Mouse (Mus musculus): ENCODE data around the gene Mpig6b. TPM values are rescaled to one million over a fixed set of nuclear protein-coding genes. Genes with fewer than 3 reads are reported as not detected.

The Mpig6b gene
- polyA plus RNA-seq, 1 experiment = not detected

GRCm38 (mm10) chr17:35094475-35095365 lies 28.7 kb upstream of the Mpig6b start:
- Histone ChIP-seq H3K4me3 (ENCODE audit: insufficient read depth, low read depth, low read length) (no peak overlapping the region), H3K27ac (replicated peaks; ENCODE audit: low read depth, low read length) (no peak overlapping the region), H3K4me1 (ENCODE audit: control insufficient read depth, insufficient read depth, insufficient read length, low read length) (no peaks in the 10 kb centered on the region; the same call in 1 of the 2 replicates)

- Histone ChIP-seq H3K4me3 (ENCODE audit: insufficient read depth, low read depth, low read length) (no peak overlapping the region), H3K27ac (replicated peaks; ENCODE audit: low read depth, low read length) (no peak overlapping the region), H3K4me1 (ENCODE audit: control insufficient read depth, insufficient read depth, insufficient read length, low read length) (no peaks in the 10 kb centered on the region; the same call in 1 of the 2 replicates)
Measured at GRCm38 (mm10) chr17:35092403-35093198, 26.6 kb upstream of the Mpig6b start.

DNA sequence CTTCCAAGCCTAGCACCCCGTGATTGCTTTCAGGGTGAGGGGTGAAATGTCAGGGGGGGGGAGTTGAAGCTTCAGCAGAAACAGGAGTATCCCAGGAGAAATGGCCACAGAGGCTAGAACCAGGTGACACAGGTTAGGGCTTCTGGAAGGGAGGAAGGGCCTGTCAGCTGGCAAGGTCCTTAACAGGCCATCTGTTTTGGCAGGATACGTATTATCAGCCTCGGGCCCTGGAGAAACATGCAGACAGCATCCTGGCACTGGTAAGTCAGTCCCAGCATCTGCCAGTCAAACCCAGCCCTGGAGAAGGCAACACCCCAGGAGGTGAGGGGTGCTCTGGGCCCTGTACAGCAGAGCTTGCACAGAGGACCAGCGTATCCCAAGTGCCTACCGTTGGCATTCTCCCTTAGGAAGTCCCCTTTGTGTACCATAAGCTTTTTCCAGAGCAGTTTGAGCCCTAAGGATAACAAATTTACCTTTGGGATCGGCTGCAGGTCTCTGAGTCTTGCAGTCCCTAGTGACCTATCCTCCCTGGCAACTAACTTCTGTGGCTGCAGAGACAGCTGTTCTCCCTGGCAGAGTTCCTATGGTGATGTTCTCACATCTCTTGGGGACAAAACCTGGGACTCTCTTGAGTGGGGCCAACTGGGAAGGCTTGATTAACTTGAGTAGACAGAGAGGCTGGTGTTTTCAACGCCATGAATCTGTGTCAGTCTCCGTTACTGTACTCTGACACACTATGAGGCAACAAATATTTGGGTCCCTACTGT lies 24.4 kb upstream of the Mpig6b start:
- no peaks in the 10 kb centered on the region; the same call in 1 of the 2 replicates for H3K4me1 ChIP-seq (ENCODE audit: control insufficient read depth, insufficient read depth, insufficient read length, low read length)
- peak overlapping the region; percentile 85 for H3K4me3 ChIP-seq (ENCODE audit: insufficient read depth, low read depth, low read length)
- peak overlapping the region; percentile 98 for H3K27ac ChIP-seq (replicated peaks; ENCODE audit: low read depth, low read length)

DNA sequence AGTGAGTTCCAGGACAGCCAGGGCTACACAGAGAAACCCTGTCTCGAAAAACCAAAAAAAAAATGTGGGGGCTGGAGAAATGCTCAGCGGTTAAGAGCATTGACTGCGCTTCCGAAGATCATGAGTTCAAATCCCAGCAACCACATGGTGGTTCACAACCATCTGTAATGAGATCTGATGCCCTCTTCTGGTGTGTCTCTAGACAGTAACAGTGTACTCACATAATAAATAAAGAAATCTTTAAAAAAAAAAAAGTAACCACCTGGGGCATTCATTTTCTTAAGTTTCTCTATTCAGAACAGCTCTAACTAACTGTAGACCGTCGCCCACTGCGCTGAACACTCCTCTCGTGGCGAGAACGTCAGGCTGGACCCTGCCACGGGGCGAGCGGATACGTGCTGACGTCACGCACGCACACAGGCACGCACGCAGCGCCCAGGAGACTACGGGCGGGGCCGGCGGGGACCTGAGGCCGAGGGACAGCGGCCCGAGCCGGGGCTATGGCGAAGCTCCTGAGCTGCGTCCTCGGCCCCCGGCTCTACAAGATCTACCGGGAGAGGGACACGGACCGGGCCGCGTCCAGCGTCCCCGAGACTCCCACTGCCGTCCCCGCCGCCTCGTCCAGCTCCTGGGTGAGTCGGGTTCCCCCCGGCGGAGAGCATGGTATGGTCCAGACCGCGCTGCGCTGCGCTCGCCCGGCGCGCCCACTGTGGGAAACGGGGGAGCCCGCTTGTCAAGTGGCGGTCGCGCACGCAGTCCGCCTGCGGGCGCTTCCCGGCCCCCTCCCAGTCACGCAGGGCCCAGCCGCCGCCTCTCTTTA lies 23.1 kb upstream of the Mpig6b start, which contains the start of gene Abhd16a:
Gene Abhd16a, plus strand, starts transcription at position 439 of the 820 bp plus-strand sequence.
- peak within 1 kb of the TSS; percentile 85 for H3K4me3 ChIP-seq (ENCODE audit: insufficient read depth, low read depth, low read length)
- H3K27ac ChIP-seq (replicated peaks; ENCODE audit: low read depth, low read length) = peak within 1 kb of the TSS; percentile 98
- no peaks in the 10 kb centered on the region; the same call in 1 of the 2 replicates for H3K4me1 ChIP-seq (ENCODE audit: control insufficient read depth, insufficient read depth, insufficient read length, low read length)

GRCm38 (mm10) chr17:35088151-35088550 lies 22.2 kb upstream of the Mpig6b start:
- Histone ChIP-seq H3K4me3 (ENCODE audit: insufficient read depth, low read depth, low read length) (no peak overlapping the region), H3K27ac (replicated peaks; ENCODE audit: low read depth, low read length) (no peak overlapping the region), H3K4me1 (ENCODE audit: control insufficient read depth, insufficient read depth, insufficient read length, low read length) (no peaks in the 10 kb centered on the region; the same call in 1 of the 2 replicates)

DNA sequence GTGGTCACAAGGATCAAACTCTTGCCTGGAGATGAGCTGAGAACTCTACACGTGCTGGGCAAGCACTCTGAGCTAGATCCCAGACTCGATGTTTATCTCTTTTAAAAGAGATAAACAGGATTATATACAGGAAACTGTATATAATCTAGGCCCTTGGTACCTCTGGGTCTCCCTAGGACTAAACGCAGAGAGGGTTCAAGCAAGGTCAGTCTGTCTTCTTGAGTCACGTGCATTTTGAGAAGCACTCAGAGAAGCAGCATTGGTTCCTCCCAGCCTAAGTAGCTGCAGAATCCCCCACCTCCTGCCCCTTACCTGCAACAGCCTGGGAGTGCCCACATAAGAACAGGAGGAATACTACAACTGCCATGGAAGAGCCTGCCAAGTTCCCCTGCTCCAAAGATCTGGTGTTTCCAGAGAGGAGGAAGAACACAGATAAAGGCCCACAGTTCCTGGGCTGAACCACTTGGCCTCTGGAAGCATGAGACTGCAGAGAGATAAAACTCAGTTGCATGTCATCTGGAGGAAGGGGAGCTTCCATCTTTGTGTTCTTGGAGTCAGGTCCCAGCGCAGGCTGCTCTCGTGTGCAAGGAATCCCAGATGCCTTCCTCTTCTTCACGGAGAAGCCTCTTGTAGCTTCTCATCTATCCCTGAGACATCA lies 19.4 kb upstream of the Mpig6b start, which contains the start of gene Ly6g6f:
Gene Ly6g6f, minus strand, starts transcription at position 403 of the 658 bp plus-strand sequence.
- Histone ChIP-seq H3K27ac (replicated peaks; ENCODE audit: low read depth, low read length) (no peak within 1 kb of the TSS), H3K4me3 (ENCODE audit: insufficient read depth, low read depth, low read length) (no peak within 1 kb of the TSS), H3K4me1 (ENCODE audit: control insufficient read depth, insufficient read depth, insufficient read length, low read length) (no peaks in the 10 kb centered on the region; the same call in 1 of the 2 replicates)

GRCm38 (mm10) chr17:35083929-35084497 lies 18.0 kb upstream of the Mpig6b start:
- H3K4me3 ChIP-seq (ENCODE audit: insufficient read depth, low read depth, low read length) = no peak overlapping the region
- no peak overlapping the region for H3K27ac ChIP-seq (replicated peaks; ENCODE audit: low read depth, low read length)

DNA sequence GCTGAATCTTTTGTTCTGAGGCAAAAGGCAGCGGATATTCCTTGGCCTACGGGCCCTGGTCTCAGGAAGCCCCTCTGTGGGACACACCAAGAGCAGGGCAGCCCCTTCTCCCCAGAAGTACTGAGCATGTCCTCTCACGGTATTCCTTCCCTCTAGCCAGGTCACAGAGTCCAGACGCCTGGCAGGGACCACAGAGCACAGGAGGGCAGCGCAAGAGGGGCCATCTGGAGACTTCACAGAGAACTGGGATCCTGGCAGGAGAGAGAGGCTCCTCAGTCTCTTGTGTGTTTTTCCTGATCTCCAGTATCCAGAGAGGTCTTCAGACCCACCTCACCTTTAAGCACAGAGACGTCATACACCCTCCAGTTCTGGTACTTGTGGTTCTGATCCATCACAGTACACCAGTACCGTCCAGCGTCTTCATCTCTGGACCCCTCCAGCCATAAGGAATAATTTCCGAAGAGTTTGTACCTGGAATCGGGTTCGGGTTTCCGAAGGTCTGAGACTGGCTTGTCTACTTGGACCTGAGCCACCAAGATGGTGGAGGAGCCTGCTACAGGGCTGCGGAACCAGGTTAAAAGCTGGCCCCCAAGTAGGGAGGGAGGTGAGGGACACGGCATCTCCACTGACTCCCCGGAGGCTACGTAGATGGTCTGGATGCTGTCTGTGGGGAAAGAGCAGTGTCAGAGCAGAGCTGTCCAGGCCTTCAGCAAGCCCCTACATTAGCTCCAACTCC lies 17.0 kb upstream of the Mpig6b start:
- no peaks in the 10 kb centered on the region for H3K4me1 ChIP-seq (ENCODE audit: control insufficient read depth, insufficient read depth, insufficient read length, low read length)
- H3K4me3 ChIP-seq (ENCODE audit: insufficient read depth, low read depth, low read length) = no peak overlapping the region

More at GRCm38 (mm10) chr17:35083929-35084497, 18.0 kb upstream of the Mpig6b start:
- no peaks in the 10 kb centered on the region for H3K4me1 ChIP-seq (ENCODE audit: control insufficient read depth, insufficient read depth, insufficient read length, low read length)

DNA sequence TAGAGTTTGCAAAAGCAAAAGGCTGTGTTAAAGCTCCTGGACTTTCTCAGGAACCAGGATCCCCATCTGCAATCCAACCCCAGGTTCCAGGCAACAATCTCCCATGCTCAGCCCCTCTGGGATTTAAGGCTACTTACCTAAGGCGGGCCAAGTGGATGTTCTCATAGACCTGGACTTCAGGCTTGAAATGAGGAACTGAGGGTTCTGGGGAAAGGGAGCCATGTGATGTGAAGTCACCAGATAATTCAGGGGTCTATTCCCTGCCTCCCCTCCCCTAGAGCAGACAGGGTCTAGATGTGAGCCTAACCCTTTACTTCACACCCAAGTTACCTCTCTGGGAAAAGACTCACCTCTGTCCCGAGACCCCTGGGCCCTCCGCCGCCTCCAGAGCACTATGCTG lies 14.7 kb upstream of the Mpig6b start:
- Histone ChIP-seq H3K27ac (replicated peaks; ENCODE audit: low read depth, low read length) (no peak overlapping the region), H3K4me1 (ENCODE audit: control insufficient read depth, insufficient read depth, insufficient read length, low read length) (no peaks in the 10 kb centered on the region), H3K4me3 (ENCODE audit: insufficient read depth, low read depth, low read length) (no peak overlapping the region)

More for the DNA sequence above, 17.0 kb upstream of the Mpig6b start:
- no peak overlapping the region for H3K27ac ChIP-seq (replicated peaks; ENCODE audit: low read depth, low read length)

GRCm38 (mm10) chr17:35080248-35080647 lies 14.3 kb upstream of the Mpig6b start:
- H3K4me1 ChIP-seq (ENCODE audit: control insufficient read depth, insufficient read depth, insufficient read length, low read length) = no peaks in the 10 kb centered on the region
- no peak overlapping the region for H3K4me3 ChIP-seq (ENCODE audit: insufficient read depth, low read depth, low read length)
- no peak overlapping the region for H3K27ac ChIP-seq (replicated peaks; ENCODE audit: low read depth, low read length)

- Histone ChIP-seq H3K27ac (replicated peaks; ENCODE audit: low read depth, low read length) (no peak overlapping the region), H3K4me3 (ENCODE audit: insufficient read depth, low read depth, low read length) (no peak overlapping the region), H3K4me1 (ENCODE audit: control insufficient read depth, insufficient read depth, insufficient read length, low read length) (no peaks in the 10 kb centered on the region)
Measured at GRCm38 (mm10) chr17:35079778-35080177, 13.8 kb upstream of the Mpig6b start.

DNA sequence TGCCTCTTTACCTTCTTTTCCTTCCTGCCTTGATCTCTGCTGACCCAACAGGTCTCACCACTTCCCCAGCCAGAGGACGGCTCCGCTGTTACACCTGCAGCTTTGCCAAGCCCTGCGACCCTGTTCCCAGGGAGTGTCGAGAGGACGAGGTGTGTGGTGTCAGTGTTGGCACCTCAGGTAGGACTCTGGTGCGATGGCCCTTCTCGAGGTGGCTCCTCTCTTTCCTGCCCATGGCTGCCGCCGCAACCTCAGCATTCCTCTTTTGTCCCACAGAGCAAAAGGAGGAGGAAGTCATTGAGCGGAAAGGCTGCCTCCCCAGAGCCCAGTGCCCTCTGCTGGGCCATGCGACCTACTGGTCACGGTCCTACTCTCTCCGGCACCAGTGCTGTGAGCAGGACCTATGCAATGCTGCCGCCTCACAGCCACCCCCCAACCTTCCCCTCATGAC lies 11.8 kb upstream of the Mpig6b start, which contains the start of gene Ly6g6d:
Gene Ly6g6d, minus strand, starts transcription at position 280 of the 448 bp plus-strand sequence.
- Histone ChIP-seq H3K4me3 (ENCODE audit: insufficient read depth, low read depth, low read length) (peak within 1 kb of the TSS; percentile 63), H3K4me1 (ENCODE audit: control insufficient read depth, insufficient read depth, insufficient read length, low read length) (no peaks in the 10 kb centered on the region), H3K27ac (replicated peaks; ENCODE audit: low read depth, low read length) (peak within 1 kb of the TSS; percentile 40)
